Mouse (Mus musculus) bone marrow, adult 2 months (tissue): Measurements from ENCODE around the gene Pxn.

Source experiments
- CTCF ChIP-seq: fragments of 200-500 bp; IDR thresholded peaks from 2 replicates; pipeline ENCODE4 v1.5.1; 2011; ENCODE audit warnings: low read length, control low read depth; ENCODE audit not compliant: control insufficient read depth, insufficient read depth
- POLR2A ChIP-seq: fragments of 200-500 bp; IDR thresholded peaks from 2 replicates; pipeline ENCODE4 v1.6.1; 2011; ENCODE audit warnings: low read depth, mild to moderate bottlenecking, control low read depth, low read length, borderline replicate concordance; ENCODE audit not compliant: control insufficient read depth

DNA sequence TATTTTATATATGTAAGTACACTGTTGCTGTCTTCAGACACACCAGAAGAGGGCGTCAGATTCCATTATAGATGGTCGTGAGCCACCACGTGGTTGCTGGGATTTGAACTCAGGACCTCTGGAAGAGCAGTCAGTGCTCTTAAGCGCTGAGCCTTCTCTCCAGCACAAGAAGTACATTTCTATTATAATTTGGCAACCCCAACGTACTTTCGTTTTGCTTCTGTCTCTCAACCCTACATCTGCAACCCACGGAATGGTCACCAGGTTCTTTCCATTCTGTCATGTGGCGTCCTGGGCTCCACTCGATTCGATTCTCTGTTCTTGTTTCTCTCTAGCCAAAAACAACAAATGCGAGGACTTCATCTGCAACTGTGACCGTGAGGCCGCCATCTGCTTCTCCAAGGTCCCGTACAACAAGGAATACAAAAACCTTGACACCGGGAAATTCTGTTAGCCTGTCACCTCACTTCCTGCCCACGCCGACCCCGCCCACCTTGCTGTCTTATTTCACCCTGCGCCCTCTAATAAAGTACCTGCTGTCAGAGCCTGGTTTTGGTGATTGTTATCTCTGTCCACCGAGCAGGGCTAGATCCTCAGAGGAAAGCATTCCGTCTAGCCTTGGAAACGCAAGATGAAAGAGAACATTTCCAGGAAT lies 32.2 kb upstream of the Pxn start:
- no peak for TF ChIP-seq POLR2A
- no peak for TF ChIP-seq CTCF
